Mouse (Mus musculus) midbrain, embryonic 15.5 days (tissue): ENCODE measurements around the gene Itgb5. TPM values are rescaled to one million over a fixed set of nuclear protein-coding genes. Genes with fewer than 3 reads are reported as not detected.

Experiments used
- ATAC-seq: fragments of 200-750 bp; cut with Nextera tagmentation; replicated peaks from 2 replicates; pipeline ENCODE4 v1.8.0; 2017; ENCODE audit warnings: moderate TSS enrichment
- H3K27ac ChIP-seq: fragments of 300-500 bp; sonication (generic); 2 replicates; pipeline ENCODE4 v1.5.1; 2015; ENCODE audit warnings: mild to moderate bottlenecking, inconsistent platforms
- H3K27me3 ChIP-seq: fragments of 300-500 bp; sonication (generic); replicated peaks from 2 replicates; pipeline ENCODE4 v1.6.1; 2015; ENCODE audit warnings: inconsistent platforms
- H3K36me3 ChIP-seq: fragments of 300-500 bp; sonication (generic); replicated peaks from 2 replicates; pipeline ENCODE4 v1.6.1; 2015; ENCODE audit warnings: inconsistent platforms
- H3K4me1 ChIP-seq: fragments of 300-500 bp; sonication (generic); 2 replicates; pipeline ENCODE4 v1.6.1; 2015; ENCODE audit warnings: inconsistent platforms
- H3K4me2 ChIP-seq: fragments of 300-500 bp; sonication (generic); 2 replicates; pipeline ENCODE4 v1.6.1; 2015; ENCODE audit warnings: inconsistent platforms, mild to moderate bottlenecking, moderate library complexity
- H3K4me3 ChIP-seq: fragments of 300-500 bp; sonication (generic); 2 replicates; pipeline ENCODE4 v1.5.1; 2015; ENCODE audit warnings: mild to moderate bottlenecking, inconsistent platforms
- H3K9ac ChIP-seq: fragments of 300-500 bp; sonication (generic); 2 replicates; pipeline ENCODE4 v1.6.1; 2015; ENCODE audit warnings: mild to moderate bottlenecking, inconsistent platforms
- H3K9me3 ChIP-seq: fragments of 300-500 bp; sonication (generic); 2 replicates; pipeline ENCODE4 v1.6.1; 2016; ENCODE audit warnings: inconsistent platforms
- WGBS: fragments of 180-500 bp; shearing (Covaris S2); methylation state at CpG from one replicate; pipeline ENCODE4 v1.1.7; 2015; ENCODE audit warnings: mixed read lengths; 5-methylcytosine and 5-hydroxymethylcytosine counted together
- polyA plus RNA-seq: library from polyadenylated mRNA; unstranded; fragments of >200 nt; fragmentation: Nextera tagmentation; extraction: Ambion mirVana; gene quantifications from 2 replicates; pipeline ENCODE4 v1.2.1, GENCODE M21; 2015

Gene Itgb5
- polyA plus RNA-seq, 1 experiment from 2014 or later, result 24.1 TPM

DNA sequence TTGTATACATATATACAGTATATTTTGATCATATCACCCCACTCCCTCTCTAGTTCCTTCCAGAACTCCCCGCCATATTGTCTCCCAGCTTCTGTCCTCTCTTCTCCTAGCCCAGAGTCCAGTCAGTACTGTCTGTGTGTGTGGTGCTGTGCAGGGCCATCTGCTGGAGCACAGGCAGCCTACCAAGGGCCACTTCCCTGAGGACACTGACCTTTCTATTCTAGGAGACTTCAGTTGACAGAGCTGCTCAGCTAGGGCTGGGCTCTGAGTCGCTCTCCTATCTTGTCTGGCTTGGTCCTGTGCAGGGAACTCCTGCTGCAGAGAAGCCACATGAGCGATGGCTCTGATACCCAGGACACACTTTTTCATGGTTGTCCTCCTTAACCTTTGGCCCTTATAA, 166.0 kb downstream of the Itgb5 start:
- ATAC-seq, result no peak; the same call in 1 of the 2 replicates
- Histone ChIP-seq H3K36me3 (no peaks in the 10 kb centered on the region), H3K4me2 (no peak overlapping the region), H3K9ac (no peak overlapping the region), H3K27ac (no peak overlapping the region), H3K9me3 (no peaks in the 10 kb centered on the region), H3K4me3 (no peak overlapping the region), H3K27me3 (no peaks in the 10 kb centered on the region), H3K4me1 (no peaks in the 10 kb centered on the region)
- 79% methylated on average over 3 of the region's 3 CpGs for WGBS

DNA sequence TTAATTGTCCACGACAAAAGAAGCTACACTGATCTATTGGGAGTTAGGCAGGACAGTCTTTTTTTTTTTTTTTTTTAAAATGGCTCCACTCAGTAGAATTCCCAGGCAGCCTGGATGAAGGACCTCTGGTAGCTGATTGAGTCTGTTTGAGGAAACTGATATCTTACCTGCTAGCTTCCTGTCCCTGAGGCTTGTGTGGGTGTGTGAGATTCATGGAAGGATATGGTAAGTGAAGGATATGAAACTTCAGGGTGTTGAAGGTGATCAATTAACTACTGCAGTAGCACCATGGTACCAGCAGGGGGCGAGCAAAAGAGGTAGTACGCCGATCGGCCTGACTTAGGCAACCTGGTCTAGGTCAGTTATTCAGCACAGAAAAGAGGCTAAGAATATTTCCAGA, 166.6 kb downstream of the Itgb5 start:
- H3K9me3 ChIP-seq, result no peaks in the 10 kb centered on the region
- H3K4me2 ChIP-seq, result no peak overlapping the region
- H3K4me1 ChIP-seq, result no peaks in the 10 kb centered on the region
- ATAC-seq, result no peak
- no peaks in the 10 kb centered on the region for H3K27me3 ChIP-seq
- H3K27ac ChIP-seq, result no peak overlapping the region
- H3K4me3 ChIP-seq, result no peak overlapping the region
- WGBS, result 10% methylated on average over 5 of the region's 5 CpGs
- no peak overlapping the region for H3K9ac ChIP-seq
- no peaks in the 10 kb centered on the region for H3K36me3 ChIP-seq

DNA sequence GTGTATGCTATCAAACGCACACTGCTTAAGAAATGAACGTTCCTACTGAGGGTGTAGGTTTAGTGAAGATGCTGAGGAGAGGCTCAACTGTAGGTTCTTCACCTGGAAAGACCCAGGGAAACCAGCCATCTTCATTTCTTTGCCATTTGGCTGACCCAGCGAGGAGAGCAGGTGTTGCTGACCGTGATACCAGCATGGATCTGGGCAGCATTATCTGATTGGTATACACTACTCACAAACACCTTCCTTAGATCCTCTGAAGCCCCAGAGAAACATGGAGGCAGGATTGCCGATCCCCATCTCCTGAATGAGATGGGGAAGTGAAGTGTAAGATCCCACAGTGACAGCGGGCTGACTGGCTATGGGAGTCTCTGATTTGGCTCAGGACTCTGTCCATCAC, 168.5 kb downstream of the Itgb5 start:
- Histone ChIP-seq H3K27me3 (no peaks in the 10 kb centered on the region), H3K27ac (no peak overlapping the region), H3K4me3 (no peak overlapping the region), H3K9me3 (no peaks in the 10 kb centered on the region), H3K4me1 (no peaks in the 10 kb centered on the region), H3K36me3 (no peaks in the 10 kb centered on the region), H3K9ac (no peak overlapping the region), H3K4me2 (no peak overlapping the region)
- 83% methylated on average over 6 of the region's 6 CpGs for WGBS
- no peak for ATAC-seq

Other genes starting within 250 kb of the Itgb5 start
- gene Heg1, start 145.3 kb upstream of the Itgb5 start, polyA plus RNA-seq, result 14.2 and 14.5 TPM in 2 replicates
- gene Muc13, start 35.6 kb upstream of the Itgb5 start, polyA plus RNA-seq, result 0.08 TPM in 1 of 2 replicates, not detected in the other
- gene Umps, start 137.4 kb downstream of the Itgb5 start, polyA plus RNA-seq, result 23.4 and 24.1 TPM in 2 replicates